Mouse (Mus musculus) forebrain, postnatal 0 days (tissue): ENCODE results near the gene Anapc16. TPM values are rescaled to one million over a fixed set of nuclear protein-coding genes. Genes with fewer than 3 reads are reported as not detected.

Experiments used
- ATAC-seq: fragments of 200-750 bp; cut with Nextera tagmentation; 2 replicates; pipeline ENCODE4 v1.8.0; 2017; ENCODE audit warnings: mild to moderate bottlenecking, moderate library complexity
- DNase-seq: peaks from one replicate; pipeline ENCODE4 v3.0.0-alpha.2; 2015
- H3K27ac ChIP-seq: fragments of 300-500 bp; sonication (generic); 2 replicates; pipeline ENCODE4 v1.5.1; 2014; ENCODE audit warnings: low read depth, mild to moderate bottlenecking, antibody characterized with exemption, low read length, moderate library complexity, mixed read lengths
- H3K27me3 ChIP-seq: fragments of 300-500 bp; sonication (generic); 2 replicates; pipeline ENCODE4 v1.6.1; 2014; ENCODE audit warnings: mild to moderate bottlenecking, low read length, mixed read lengths; ENCODE audit not compliant: insufficient read depth
- H3K36me3 ChIP-seq: fragments of 300-500 bp; sonication (generic); 2 replicates; pipeline ENCODE4 v1.6.1; 2014; ENCODE audit warnings: mild to moderate bottlenecking, moderate library complexity; ENCODE audit not compliant: insufficient read depth
- H3K4me1 ChIP-seq: fragments of 300-500 bp; sonication (generic); 2 replicates; pipeline ENCODE4 v1.6.1; 2014; ENCODE audit warnings: antibody characterized with exemption; ENCODE audit not compliant: insufficient read depth
- H3K4me2 ChIP-seq: fragments of 300-500 bp; sonication (generic); 2 replicates; pipeline ENCODE4 v1.6.1; 2014; ENCODE audit warnings: low read depth, mild to moderate bottlenecking, moderate library complexity
- H3K4me3 ChIP-seq: fragments of 300-500 bp; sonication (generic); 2 replicates; pipeline ENCODE4 v1.5.1; 2014; ENCODE audit warnings: low read depth, low read length, mixed read lengths
- H3K9ac ChIP-seq: fragments of 300-500 bp; sonication (generic); 2 replicates; pipeline ENCODE4 v1.6.1; 2014; ENCODE audit warnings: mild to moderate bottlenecking
- H3K9me3 ChIP-seq: fragments of 300-500 bp; sonication (generic); 2 replicates; pipeline ENCODE4 v1.6.1; 2016; ENCODE audit warnings: low read length
- CTCF ChIP-seq: sonication (generic); IDR thresholded peaks from 2 replicates; pipeline ENCODE4 v1.5.1; 2016; ENCODE audit warnings: antibody characterized with exemption, control low read depth, low read depth
- WGBS: fragments of 180-500 bp; shearing (Covaris S2); extraction: QIAGEN DNeasy Blood & Tissue Kit; methylation state at CpG from one replicate; pipeline ENCODE4 v1.1.7; 2014; 5-methylcytosine and 5-hydroxymethylcytosine counted together
- polyA plus RNA-seq: library from polyadenylated mRNA; unstranded; fragments of >200 nt; fragmentation: Nextera tagmentation; extraction: Ambion mirVana; gene quantifications from 2 replicates; pipeline ENCODE4 v1.2.1, GENCODE M21; 2015
- total RNA-seq: library from RNA; depleted of rRNA; stranded (reverse); fragments of >200 nt; gene quantifications from 2 replicates; pipeline ENCODE4 v1.2.3, GENCODE M21; 2014

Gene Anapc16
- total and polyA plus RNA-seq, 2 experiments from 2014 or later = 115 to 117 TPM

- DNase-seq = no peak
Observed at GRCm38 (mm10) chr10:59947296-59948073, 55.5 kb downstream of the Anapc16 start.

DNA sequence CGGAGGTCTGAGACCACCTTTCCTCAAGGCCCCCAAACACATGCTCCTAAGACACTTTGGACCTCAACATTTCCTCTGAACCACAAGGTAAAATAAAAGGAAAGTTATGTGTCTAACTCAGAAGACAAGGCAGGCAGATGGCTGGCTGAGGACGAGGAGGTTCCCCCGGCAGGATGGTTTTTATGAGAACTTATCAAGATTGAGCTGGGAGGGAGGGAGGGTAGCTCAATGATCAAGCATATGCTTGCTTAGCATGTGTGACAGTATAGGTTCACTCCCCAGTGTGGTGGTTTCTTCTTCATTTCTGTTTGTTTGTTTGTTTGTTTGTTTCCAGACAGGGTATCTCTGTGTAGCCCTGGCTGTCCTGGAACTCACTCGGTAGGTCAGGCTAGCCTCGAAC, 56.6 kb downstream of the Anapc16 start:
- Histone ChIP-seq H3K27ac (no peak overlapping the region), H3K9me3 (no peaks in the 10 kb centered on the region), H3K4me2 (no peak overlapping the region), H3K9ac (no peak overlapping the region), H3K4me1 (peaks cover 35% of the 10 kb centered on the region), H3K27me3 (no peaks in the 10 kb centered on the region), H3K36me3 (peaks cover 3% of the 10 kb centered on the region; the same call in 1 of the 2 replicates), H3K4me3 (no peak overlapping the region)
- ATAC-seq (no peak), DNase-seq (no peak)
- TF ChIP-seq CTCF = no peak
- 91% methylated on average over 5 of the region's 5 CpGs for WGBS

More at GRCm38 (mm10) chr10:59947296-59948073, 55.5 kb downstream of the Anapc16 start:
- 55% methylated on average over 7 of the region's 7 CpGs for WGBS
- H3K4me3 ChIP-seq = no peak overlapping the region
- peaks cover 3% of the 10 kb centered on the region; the same call in 1 of the 2 replicates for H3K36me3 ChIP-seq
- H3K27me3 ChIP-seq = no peaks in the 10 kb centered on the region
- no peak for ATAC-seq
- no peak overlapping the region for H3K27ac ChIP-seq
- H3K9ac ChIP-seq = no peak overlapping the region
- no peak for TF ChIP-seq CTCF
- no peak overlapping the region for H3K4me2 ChIP-seq
- H3K9me3 ChIP-seq = no peaks in the 10 kb centered on the region
- H3K4me1 ChIP-seq = peaks cover 35% of the 10 kb centered on the region

DNA sequence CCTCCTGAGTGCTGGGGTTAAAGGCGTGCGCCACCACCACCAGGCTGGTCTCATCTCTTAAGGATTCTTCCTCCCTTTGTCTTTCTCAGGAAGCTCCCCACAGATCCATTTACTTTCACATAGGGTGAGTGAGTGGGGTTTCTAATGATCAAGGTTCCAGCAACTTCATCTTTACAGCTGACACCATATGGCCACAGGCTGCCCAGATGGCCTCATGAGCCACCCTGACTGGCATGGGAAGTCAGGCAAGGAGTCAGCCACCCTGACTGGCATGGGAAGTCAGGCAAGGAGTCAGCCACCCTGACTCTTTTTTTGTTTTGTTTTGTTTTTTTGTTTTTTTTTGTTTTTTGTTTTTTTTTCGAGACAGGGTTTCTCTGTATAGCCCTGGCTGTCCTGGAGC, 57.5 kb downstream of the Anapc16 start:
- Histone ChIP-seq H3K9ac (no peak overlapping the region), H3K36me3 (peaks cover 3% of the 10 kb centered on the region; the same call in 1 of the 2 replicates), H3K27me3 (no peaks in the 10 kb centered on the region), H3K4me2 (no peak overlapping the region), H3K4me3 (no peak overlapping the region), H3K27ac (no peak overlapping the region), H3K9me3 (no peaks in the 10 kb centered on the region), H3K4me1 (peaks cover 33% of the 10 kb centered on the region)
- no peak for DNase-seq
- no peak for ATAC-seq
- 89% methylated on average over 3 of the region's 3 CpGs for WGBS
- TF ChIP-seq CTCF = no peak

DNA sequence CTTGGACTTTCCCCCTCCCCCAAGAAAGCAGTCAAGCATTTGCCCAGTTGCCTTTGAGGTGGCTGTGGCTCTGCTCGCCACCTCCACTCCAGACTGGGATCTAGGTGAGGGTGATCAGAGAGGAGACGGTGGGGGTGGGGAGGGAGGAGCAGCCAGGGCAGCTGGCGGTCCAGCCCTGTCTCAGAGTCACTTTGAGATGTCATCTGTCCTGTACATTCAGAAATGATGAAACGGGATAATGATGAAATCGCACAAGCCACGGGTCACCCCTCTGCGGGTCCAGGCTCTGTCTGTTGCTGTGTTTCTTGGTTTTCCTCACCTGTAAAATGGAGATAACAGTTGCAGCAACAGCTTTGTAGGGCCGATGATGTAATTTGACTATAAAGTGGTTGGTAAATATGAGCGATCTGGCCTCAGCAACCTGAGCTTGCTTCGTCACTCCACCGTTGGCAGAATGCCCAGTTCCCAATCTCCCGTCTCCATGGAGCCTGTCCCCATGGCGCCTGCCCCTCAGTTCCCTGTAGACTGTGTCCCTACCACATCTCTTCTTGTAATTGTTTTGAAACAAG, 59.4 kb downstream of the Anapc16 start:
- no peaks in the 10 kb centered on the region for H3K27me3 ChIP-seq
- ATAC-seq = peak; percentile 62
- DNase-seq = peak; percentile 77
- peak overlapping the region; percentile 51; the same call in 1 of the 2 replicates for H3K9ac ChIP-seq
- no peaks in the 10 kb centered on the region for H3K9me3 ChIP-seq
- TF ChIP-seq CTCF = no peak
- peaks cover 17% of the 10 kb centered on the region for H3K4me1 ChIP-seq
- H3K27ac ChIP-seq = peak overlapping the region; percentile 68; the same call in 1 of the 2 replicates
- peak overlapping the region; percentile 18; the same call in 1 of the 2 replicates for H3K4me3 ChIP-seq
- peak overlapping the region; percentile 45 for H3K4me2 ChIP-seq
- 35% methylated on average over 13 of the region's 13 CpGs for WGBS
- no peaks in the 10 kb centered on the region for H3K36me3 ChIP-seq

- Histone ChIP-seq H3K9me3 (no peaks in the 10 kb centered on the region), H3K4me2 (peak overlapping the region; percentile 45), H3K27me3 (no peaks in the 10 kb centered on the region), H3K9ac (peak overlapping the region; percentile 51), H3K4me1 (peaks cover 12% of the 10 kb centered on the region), H3K27ac (peak overlapping the region; percentile 68), H3K4me3 (peak overlapping the region; percentile 18), H3K36me3 (no peaks in the 10 kb centered on the region)
- peak; percentile 72 for ATAC-seq
- WGBS = 1% methylated on average over 16 of the region's 16 CpGs
- TF ChIP-seq CTCF = no peak
- peak; percentile 69 for DNase-seq
Observed at GRCm38 (mm10) chr10:59942847-59943420, 60.0 kb downstream of the Anapc16 start.

DNA sequence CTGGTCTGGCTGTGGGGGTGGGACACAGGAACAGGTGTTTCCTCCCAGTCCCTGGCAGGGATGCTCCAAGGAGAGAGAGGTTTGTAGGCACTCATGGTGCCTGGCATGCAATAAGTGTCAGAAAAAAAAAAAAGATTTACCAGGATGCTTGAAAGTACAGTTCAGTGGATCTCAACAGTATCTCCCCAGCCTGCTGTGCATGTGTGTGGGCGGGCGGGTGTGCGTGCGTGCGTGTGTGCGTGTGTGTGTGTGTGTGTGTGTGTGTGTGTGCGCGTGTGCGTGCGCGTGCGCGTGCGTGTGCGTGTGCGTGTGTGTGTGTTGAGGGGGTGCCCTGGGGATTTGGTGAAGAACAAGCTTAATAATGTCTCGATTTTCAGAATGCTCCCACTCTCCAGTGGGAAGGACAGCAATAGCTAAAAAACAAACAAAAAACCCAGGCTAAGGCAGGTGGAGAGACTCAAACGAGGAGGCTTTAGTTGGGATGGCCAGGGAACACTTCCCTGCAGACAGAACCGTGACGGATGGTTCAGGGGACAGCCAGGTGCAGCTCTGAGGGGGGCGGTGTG, 60.6 kb downstream of the Anapc16 start:
- no peaks in the 10 kb centered on the region for H3K36me3 ChIP-seq
- H3K9me3 ChIP-seq = no peaks in the 10 kb centered on the region
- DNase-seq (peak; percentile 43), ATAC-seq (peak; percentile 60)
- peak overlapping the region; percentile 45 for H3K4me2 ChIP-seq
- H3K27ac ChIP-seq = peak overlapping the region; percentile 68
- H3K4me1 ChIP-seq = peaks cover 12% of the 10 kb centered on the region
- peak overlapping the region; percentile 51 for H3K9ac ChIP-seq
- H3K4me3 ChIP-seq = peak overlapping the region; percentile 18
- no peaks in the 10 kb centered on the region for H3K27me3 ChIP-seq
- 44% methylated on average over 21 of the region's 21 CpGs for WGBS
- no peak for TF ChIP-seq CTCF

DNA sequence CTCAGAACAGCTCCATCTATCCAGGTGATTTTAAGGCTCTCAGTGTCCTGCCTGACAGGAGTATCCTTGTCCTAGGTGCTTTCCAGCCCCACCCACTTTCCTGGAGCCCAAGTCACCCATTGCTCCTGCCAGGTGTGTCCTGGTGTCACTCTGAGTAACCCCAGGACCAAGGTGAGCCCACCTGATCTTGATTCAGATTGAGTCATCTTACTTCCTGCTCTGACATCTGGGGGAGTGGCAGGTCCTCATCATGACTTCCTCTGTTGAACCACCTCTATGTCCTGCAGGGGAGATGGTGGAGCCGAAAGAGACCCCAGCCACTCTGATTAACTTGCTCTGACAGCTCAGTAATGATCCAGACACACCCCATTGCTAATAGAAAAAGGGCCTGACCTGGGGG, 63.9 kb downstream of the Anapc16 start:
- Histone ChIP-seq H3K4me2 (no peak overlapping the region), H3K4me1 (peaks cover 12% of the 10 kb centered on the region), H3K27me3 (no peaks in the 10 kb centered on the region), H3K9ac (no peak overlapping the region), H3K36me3 (no peaks in the 10 kb centered on the region), H3K9me3 (no peaks in the 10 kb centered on the region), H3K27ac (no peak overlapping the region), H3K4me3 (no peak overlapping the region)
- ATAC-seq (no peak), DNase-seq (no peak)
- 65% methylated on average over 1 of the region's 1 CpGs for WGBS
- no peak for TF ChIP-seq CTCF
